Mouse (Mus musculus): ENCODE data around the gene Pxylp1.

DNA sequence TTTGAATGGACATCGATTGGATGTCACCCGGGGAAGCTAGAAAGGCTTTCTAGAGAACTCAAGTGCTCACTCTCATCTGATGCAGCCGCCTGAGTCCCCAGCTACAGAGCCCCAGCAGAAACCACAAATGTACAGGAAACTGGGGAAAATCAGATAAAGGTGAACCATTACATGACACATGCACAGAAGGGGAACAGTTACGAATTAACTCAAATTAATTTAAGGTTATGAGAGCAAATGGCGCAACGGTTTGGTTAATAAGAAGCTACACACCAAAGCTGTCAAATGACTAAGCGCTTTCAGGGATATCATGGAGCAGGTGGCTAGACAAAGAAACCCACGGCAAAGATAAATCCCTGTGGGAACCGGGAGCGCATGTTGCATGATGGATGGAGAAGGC, 104.7 kb downstream of the Pxylp1 start:
- TF ChIP-seq POLR2A (IDR thresholded peaks at IDR 0.05; ENCODE audit: borderline replicate concordance, control insufficient read depth, low read depth, low read length) (no peak), CTCF (IDR thresholded peaks at IDR 0.05; ENCODE audit: control insufficient read depth, insufficient read depth, low read length) (no peak)

All from bone marrow, adult 2 months (tissue).